Mouse (Mus musculus) E14TG2a.4 (cell line): ENCODE results near the gene Camsap3.
A peak's percentile ranks its signal among the peaks of the same experiment; 100 is the strongest.

Experiments used
- H3K27me3 ChIP-seq: 2 replicates; pipeline ENCODE4 v1.6.1; 2014; ENCODE audit warnings: low read length, control low read depth; ENCODE audit not compliant: insufficient read depth
- H3K36me3 ChIP-seq: 2 replicates; pipeline ENCODE4 v1.6.1; 2014; ENCODE audit warnings: low read length, control low read depth; ENCODE audit not compliant: insufficient read depth
- H3K4me1 ChIP-seq: replicated peaks from 2 replicates; pipeline ENCODE4 v1.6.1; 2014; ENCODE audit warnings: low read depth, low read length, control low read depth
- H3K4me3 ChIP-seq: replicated peaks from 2 replicates; pipeline ENCODE4 v1.5.1; 2014; ENCODE audit warnings: mild to moderate bottlenecking, low read length
- H3K9me3 ChIP-seq: 2 replicates; pipeline ENCODE4 v1.6.1; 2014; ENCODE audit warnings: low read length, control low read depth
- CTCF ChIP-seq: conservative IDR thresholded peaks from 2 replicates; pipeline ENCODE4 v1.5.1; 2014; ENCODE audit warnings: low read length
- NANOG ChIP-seq: IDR thresholded peaks from 2 replicates; pipeline ENCODE4 v1.6.1; 2014; ENCODE audit warnings: borderline replicate concordance, low read length, mixed read lengths
- POU5F1 ChIP-seq: IDR thresholded peaks from 2 replicates; pipeline ENCODE4 v1.6.1; 2014; ENCODE audit warnings: low read length, borderline replicate concordance

Gene Camsap3

DNA sequence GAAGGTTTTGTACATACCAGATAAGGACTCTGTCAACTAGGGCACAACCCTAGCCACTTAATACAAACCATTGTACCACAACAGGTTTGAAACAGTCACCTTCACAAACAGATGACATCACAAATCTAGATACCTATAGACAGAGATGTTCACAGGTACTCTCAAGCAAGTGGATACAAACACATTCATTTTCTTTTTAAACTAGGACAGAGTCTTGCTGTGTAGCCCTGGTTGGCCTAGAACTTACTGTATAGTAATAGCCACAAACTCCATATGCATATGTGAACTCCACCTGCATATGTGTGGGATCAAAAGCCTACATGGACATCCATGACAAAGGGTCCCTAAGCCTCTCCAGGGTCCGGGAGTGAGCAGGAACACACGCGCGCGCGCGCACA lies at the start of gene Camsap3:
Gene Camsap3, plus strand, starts transcription at position 301 of the 398 bp plus-strand sequence.
- H3K4me3 ChIP-seq, result peak within 1 kb of the TSS; percentile 92
- H3K4me1 ChIP-seq, result peaks cover 15% of the 10 kb centered on the region
- no peaks in the 10 kb centered on the region for H3K9me3 ChIP-seq
- TF ChIP-seq CTCF (no peak), NANOG (no peak), POU5F1 (no peak)
- H3K27me3 ChIP-seq, result no peaks in the 10 kb centered on the region
- no peaks in the 10 kb centered on the region for H3K36me3 ChIP-seq

DNA sequence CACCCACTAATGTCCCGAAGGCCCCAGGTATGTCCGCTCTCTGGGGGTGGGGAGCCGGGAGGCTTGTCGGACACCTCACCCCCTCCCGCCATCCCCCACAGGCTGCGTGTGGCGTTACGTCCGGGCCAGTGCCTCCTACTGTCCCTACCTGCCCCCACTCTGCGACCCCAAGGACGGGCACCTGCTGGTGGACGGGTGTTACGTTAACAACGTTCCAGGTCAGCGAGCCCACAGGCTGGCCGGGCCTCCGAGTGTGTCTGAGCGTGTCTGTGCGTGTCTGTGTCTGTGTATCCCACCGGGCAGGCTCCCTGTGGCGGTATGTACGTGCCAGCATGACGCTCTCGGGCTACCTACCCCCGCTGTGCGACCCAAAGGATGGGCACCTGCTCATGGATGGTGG lies 49.4 kb upstream of the Camsap3 start:
- Histone ChIP-seq H3K27me3 (no peaks in the 10 kb centered on the region), H3K36me3 (peaks cover 86% of the 10 kb centered on the region), H3K9me3 (no peaks in the 10 kb centered on the region), H3K4me1 (peaks cover 45% of the 10 kb centered on the region), H3K4me3 (peak overlapping the region; percentile 60)
- TF ChIP-seq POU5F1, result no peak
- no peak for TF ChIP-seq NANOG
- no peak for TF ChIP-seq CTCF

DNA sequence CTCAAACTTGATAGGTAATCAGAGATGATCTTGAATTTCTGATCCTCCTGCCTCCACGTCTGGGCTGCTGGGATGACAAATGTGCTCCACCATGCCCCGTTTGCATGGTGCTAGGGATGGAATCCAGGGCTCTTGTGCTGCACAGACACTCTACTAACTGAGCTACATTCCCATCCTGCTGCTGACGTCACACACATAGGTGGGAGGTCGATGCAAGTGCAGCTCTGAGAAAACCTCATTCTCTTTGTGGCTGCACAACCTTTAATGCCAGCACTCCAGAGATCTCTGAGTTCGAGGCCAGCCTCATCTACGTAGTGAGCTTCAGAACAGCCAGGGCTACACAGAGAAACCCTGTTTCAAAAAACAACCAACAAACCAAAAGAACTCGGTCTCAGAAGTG lies 47.9 kb upstream of the Camsap3 start:
- no peak for TF ChIP-seq POU5F1
- TF ChIP-seq NANOG, result no peak
- no peak for TF ChIP-seq CTCF
- H3K9me3 ChIP-seq, result no peaks in the 10 kb centered on the region
- no peaks in the 10 kb centered on the region for H3K27me3 ChIP-seq

DNA sequence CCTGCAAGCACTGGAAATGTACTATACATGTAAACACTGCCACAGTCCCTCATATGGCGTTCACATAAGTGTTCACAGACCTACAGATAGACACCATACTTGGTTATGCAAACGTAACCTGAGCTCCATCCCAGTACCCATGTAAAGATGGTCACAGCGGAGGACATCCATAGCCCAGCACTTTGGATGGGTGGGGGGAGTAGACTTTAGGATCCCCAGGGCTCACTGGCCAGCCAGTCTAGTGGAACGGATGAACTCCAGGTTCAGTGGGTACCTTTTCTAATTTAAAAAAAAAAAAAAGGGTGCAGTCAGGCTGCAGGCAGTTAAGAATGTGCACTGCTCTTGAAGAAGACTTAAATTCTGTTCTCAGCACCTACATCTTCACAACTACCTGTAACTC lies 47.0 kb upstream of the Camsap3 start:
- H3K4me3 ChIP-seq, result no peak overlapping the region
- TF ChIP-seq POU5F1 (no peak), NANOG (no peak), CTCF (no peak)

More for the DNA sequence above, 47.9 kb upstream of the Camsap3 start:
- Histone ChIP-seq H3K4me1 (peaks cover 52% of the 10 kb centered on the region), H3K36me3 (peaks cover 88% of the 10 kb centered on the region), H3K4me3 (no peak overlapping the region)

DNA sequence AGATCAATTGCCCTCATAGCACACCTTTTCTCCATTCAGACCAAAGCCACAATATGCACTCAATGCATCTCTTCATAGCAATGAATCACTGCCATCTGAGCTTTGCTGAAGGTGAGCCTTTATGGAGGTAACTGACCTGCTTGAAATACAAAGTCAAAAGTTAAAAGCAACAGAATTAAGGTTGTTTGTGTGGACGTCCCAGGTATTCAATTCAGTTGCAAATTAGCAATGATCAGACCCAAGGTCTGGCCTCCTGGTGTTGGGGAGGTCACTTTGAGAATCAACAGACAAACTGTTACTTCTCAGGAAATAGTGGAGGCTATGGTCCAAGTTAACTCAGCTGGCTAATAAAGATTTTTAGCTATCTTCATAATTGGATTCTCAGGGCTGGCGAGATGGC lies 40.6 kb upstream of the Camsap3 start:
- no peak overlapping the region for H3K4me3 ChIP-seq
- H3K9me3 ChIP-seq, result no peaks in the 10 kb centered on the region
- H3K27me3 ChIP-seq, result no peaks in the 10 kb centered on the region
- TF ChIP-seq NANOG (peak; percentile 82), POU5F1 (0 out of 2 replicates have a peak, but pooled peaks have one; percentile 38), CTCF (no peak)
- H3K36me3 ChIP-seq, result peaks cover 34% of the 10 kb centered on the region
- peaks cover 59% of the 10 kb centered on the region for H3K4me1 ChIP-seq

More for the DNA sequence above, 47.0 kb upstream of the Camsap3 start:
- Histone ChIP-seq H3K4me1 (peaks cover 56% of the 10 kb centered on the region), H3K9me3 (no peaks in the 10 kb centered on the region), H3K27me3 (no peaks in the 10 kb centered on the region), H3K36me3 (peaks cover 91% of the 10 kb centered on the region)

DNA sequence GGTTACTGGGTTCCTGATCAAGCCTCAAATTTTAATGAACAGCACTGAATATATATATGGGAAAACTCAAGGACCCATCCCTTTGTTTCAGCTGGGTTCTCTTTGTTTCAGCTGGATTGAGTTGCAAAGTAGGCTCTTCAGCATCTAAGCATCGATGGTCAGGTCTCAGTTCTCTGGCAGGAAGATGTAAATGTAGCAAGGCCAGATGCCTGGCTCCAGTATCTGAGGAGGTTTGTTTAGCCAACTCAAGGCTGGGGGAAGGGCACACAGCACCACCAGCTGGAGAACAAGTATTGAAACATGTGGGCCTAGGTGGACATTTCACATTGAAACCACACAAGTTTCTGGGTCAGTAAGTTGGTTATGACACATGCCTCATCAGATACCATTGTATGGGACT lies 34.9 kb upstream of the Camsap3 start:
- H3K9me3 ChIP-seq, result no peaks in the 10 kb centered on the region
- H3K4me1 ChIP-seq, result peaks cover 57% of the 10 kb centered on the region
- TF ChIP-seq POU5F1 (no peak), CTCF (no peak), NANOG (no peak)
- H3K27me3 ChIP-seq, result no peaks in the 10 kb centered on the region
- no peak overlapping the region for H3K4me3 ChIP-seq
- H3K36me3 ChIP-seq, result no peaks in the 10 kb centered on the region

DNA sequence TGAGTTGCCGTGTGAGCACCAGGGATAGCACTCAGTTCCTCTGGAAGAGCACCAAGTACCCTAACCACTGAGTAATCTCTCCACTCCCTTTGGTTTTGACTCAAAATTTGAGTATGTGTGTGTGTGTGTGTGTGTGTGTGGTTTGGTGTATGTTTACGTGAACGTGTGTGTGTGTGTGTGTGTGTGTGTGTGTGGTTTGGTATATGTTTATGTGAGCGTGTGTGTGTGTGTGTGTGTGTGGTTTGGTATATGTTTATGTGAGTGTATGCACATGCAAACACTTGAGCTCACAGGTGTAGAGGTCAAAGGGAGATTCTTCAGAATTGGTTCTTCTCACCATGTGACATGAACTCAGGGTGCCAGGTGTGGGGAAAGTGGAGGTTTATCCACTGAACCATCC lies 31.0 kb upstream of the Camsap3 start:
- Histone ChIP-seq H3K4me1 (peaks cover 34% of the 10 kb centered on the region), H3K36me3 (no peaks in the 10 kb centered on the region), H3K27me3 (no peaks in the 10 kb centered on the region), H3K4me3 (no peak overlapping the region), H3K9me3 (no peaks in the 10 kb centered on the region)
- TF ChIP-seq CTCF (no peak), NANOG (no peak), POU5F1 (no peak)

DNA sequence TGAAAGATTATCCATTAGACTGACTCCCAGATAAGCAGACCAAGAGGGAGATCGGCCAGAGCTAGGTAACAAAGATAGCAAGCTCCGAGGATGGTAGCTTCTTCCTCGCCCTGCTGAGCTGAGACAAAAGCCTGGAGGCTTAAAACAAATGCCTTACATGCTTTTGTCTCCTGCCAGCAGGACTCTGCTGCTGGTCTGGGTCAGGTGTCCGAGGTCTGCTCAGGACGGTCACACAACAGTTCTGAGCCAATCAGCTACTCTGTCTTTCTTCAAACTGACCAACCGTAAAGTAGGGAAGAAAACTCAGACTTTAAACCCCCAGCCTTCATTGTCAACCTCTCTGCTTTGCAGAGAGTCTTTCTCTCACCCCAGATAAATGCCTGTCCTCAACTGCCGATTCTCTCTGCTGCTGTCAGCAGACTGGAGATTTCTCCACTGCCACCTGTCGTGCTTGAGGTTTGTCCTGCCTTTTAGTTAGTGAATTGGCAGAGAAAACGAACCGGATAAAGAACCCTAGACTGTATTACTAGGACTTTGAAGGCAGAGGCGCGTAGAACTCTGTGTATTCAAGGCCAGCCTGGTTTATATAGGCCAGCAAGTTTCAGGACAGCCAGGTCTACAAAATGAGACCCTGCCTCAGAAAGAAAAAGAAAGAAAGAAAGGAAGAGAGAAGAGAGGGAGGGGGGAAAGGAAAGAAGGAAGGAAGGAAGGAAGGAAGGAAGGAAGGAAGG lies 19.3 kb upstream of the Camsap3 start, which contains the start of gene C330021F23Rik:
Gene C330021F23Rik, plus strand, starts transcription at position 350 of the 731 bp plus-strand sequence.
- Histone ChIP-seq H3K27me3 (no peaks in the 10 kb centered on the region), H3K4me3 (peak within 1 kb of the TSS; percentile 83), H3K9me3 (no peaks in the 10 kb centered on the region), H3K4me1 (peaks cover 47% of the 10 kb centered on the region), H3K36me3 (peaks cover 24% of the 10 kb centered on the region)
- TF ChIP-seq CTCF (no peak), NANOG (no peak), POU5F1 (no peak)

DNA sequence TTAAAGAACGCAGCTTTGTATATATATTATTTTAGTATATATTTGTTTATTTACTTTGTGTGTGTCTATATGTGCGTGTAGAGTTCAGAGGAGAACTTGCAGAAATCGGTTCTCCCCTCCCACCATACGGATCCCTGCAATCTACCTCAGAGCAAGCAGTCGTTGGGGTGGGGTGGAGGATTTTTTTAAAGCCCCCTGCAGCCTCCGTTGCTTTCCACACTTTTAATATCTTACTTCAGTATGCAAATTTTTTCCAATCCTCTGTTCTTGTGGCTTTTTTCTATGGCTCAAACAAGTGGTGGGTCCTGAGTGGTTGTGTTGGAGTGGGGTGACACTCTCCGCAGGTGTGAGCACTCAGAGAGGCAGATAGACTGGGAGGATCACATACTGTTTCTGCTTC lies 18.7 kb upstream of the Camsap3 start:
- Histone ChIP-seq H3K4me1 (peaks cover 53% of the 10 kb centered on the region), H3K36me3 (peaks cover 29% of the 10 kb centered on the region), H3K4me3 (peak overlapping the region; percentile 83), H3K9me3 (no peaks in the 10 kb centered on the region), H3K27me3 (no peaks in the 10 kb centered on the region)
- no peak for TF ChIP-seq POU5F1
- no peak for TF ChIP-seq CTCF
- TF ChIP-seq NANOG, result no peak
